In the genomic region with DNA sequence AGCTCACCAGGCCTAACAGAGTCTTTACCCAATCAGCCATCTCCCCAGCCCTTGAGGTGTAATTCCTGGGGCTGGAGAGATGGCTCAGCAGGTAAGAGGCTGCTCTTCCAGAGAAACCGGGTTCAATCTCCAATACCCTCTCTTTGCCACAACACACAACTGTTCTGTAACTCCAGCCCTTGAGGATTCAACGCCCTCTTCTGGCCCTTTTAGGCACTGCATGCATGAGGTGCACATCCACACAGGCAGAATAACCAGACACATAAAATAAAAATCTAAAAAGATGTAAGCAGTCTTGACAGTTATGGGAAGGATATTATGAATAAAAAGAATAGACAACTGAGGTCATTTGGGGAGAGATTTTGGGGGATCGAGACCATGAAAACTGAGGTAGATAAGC, we compare ENCODE assay signal across 24 mouse cellular contexts. TPM values are rescaled to one million over a fixed set of nuclear protein-coding genes. Genes with fewer than 3 reads are reported as not detected.
DNase-seq lines count a peak whose midpoint lies in the region; ATAC-seq and TF ChIP-seq lines count a peak whose summit lies in the region.
"Had no signal": no experiment of that assay in that cellular context is flagged by ENCODE, and none has a peak within 500 bp of the region (broad histone marks: within the 10 kb centered on the region; RNA-seq: fewer than 3 reads in every experiment).

No protein-coding gene starts in this region.

- H3K9me3 ChIP-seq in kidney, postnatal 0 days (replicated peaks; ENCODE audit: low read length), result no peaks in the 10 kb centered on the region
- no peaks in the 10 kb centered on the region for H3K9me3 ChIP-seq in lung, postnatal 0 days (ENCODE audit: low read length)
- H3K9me3 ChIP-seq: lung, embryonic 15.5 days; midbrain, embryonic 13.5 days; neural tube, embryonic 13.5 days; stomach, embryonic 15.5 days had no signal

- no peak for DNase-seq in gastrocnemius, adult 2 months
- no peak for DNase-seq in gastrocnemius, postnatal 25 days
- DNase-seq in kidney, postnatal 0 days (ENCODE audit: low spot score), result no peak
- no peak for DNase-seq in kidney, adult 8-10 months
- no peak for DNase-seq in lung, postnatal 0 days (ENCODE audit: low spot score)
- no peak for DNase-seq in lung, postnatal 4 days
- peak; percentile 33 for DNase-seq in induced T-regulatory cell, adult 2 months (ENCODE audit: low read depth)
- DNase-seq in left cerebral cortex, adult 9 months (ENCODE audit: low spot score in 2 of 2), result no peak
- DNase-seq: adrenal gland, postnatal 10 days; cerebellum, adult 9-11 months; gastrocnemius, postnatal 14 days; heart, postnatal 4 days; kidney, adult 2 months; kidney, postnatal 36 days; layer of hippocampus, adult 9-11 months; spleen, adult 18-20 months had no signal

- H3K27ac ChIP-seq in gastrocnemius, adult 2 months, result no peak overlapping the region; the same call in 1 of the 2 replicates
- H3K27ac ChIP-seq in kidney, postnatal 0 days, result no peak overlapping the region
- no peak overlapping the region for H3K27ac ChIP-seq in lung, postnatal 0 days (ENCODE audit: low read length)
- H3K27ac ChIP-seq: forebrain, embryonic 12.5 days; lung, embryonic 15.5 days; midbrain, embryonic 13.5 days; neural tube, embryonic 13.5 days had no signal

- no peak overlapping the region for H3K4me2 ChIP-seq in kidney, postnatal 0 days (ENCODE audit: low read length)
- no peak overlapping the region for H3K4me2 ChIP-seq in lung, postnatal 0 days (replicated peaks; ENCODE audit: low read depth, low read length)
- H3K4me2 ChIP-seq: forebrain, embryonic 12.5 days; lung, embryonic 15.5 days; midbrain, embryonic 13.5 days; neural tube, embryonic 13.5 days; stomach, embryonic 15.5 days had no signal

- 0 out of 2 replicates have a peak, but pooled peaks cover 6% of the 10 kb centered on the region for H3K4me1 ChIP-seq in kidney, postnatal 0 days (replicated peaks; ENCODE audit: insufficient read depth, low read length)
- H3K4me1 ChIP-seq in lung, postnatal 0 days (ENCODE audit: insufficient read depth, low read depth, low read length), result no peaks in the 10 kb centered on the region

- no peak overlapping the region for H3K4me3 ChIP-seq in gastrocnemius, adult 2 months
- H3K4me3 ChIP-seq in kidney, postnatal 0 days (replicated peaks; ENCODE audit: low read depth, low read length), result no peak overlapping the region
- H3K4me3 ChIP-seq in lung, postnatal 0 days (ENCODE audit: low read depth, low read length), result no peak overlapping the region
- H3K4me3 ChIP-seq: forebrain, embryonic 12.5 days; lung, embryonic 15.5 days; midbrain, embryonic 13.5 days; neural tube, embryonic 13.5 days; stomach, embryonic 15.5 days had no signal

- no peaks in the 10 kb centered on the region for H3K36me3 ChIP-seq in kidney, postnatal 0 days (ENCODE audit: insufficient read depth, low read length)
- H3K36me3 ChIP-seq in lung, postnatal 0 days (ENCODE audit: insufficient read depth, low read length), result no peaks in the 10 kb centered on the region
- H3K36me3 ChIP-seq: forebrain, embryonic 12.5 days; lung, embryonic 15.5 days; midbrain, embryonic 13.5 days; neural tube, embryonic 13.5 days; stomach, embryonic 15.5 days had no signal

- TF ChIP-seq EP300 in lung, postnatal 0 days (IDR thresholded peaks at IDR 0.05), result no peak

- TF ChIP-seq CTCF in gastrocnemius, adult 2 months (IDR thresholded peaks at IDR 0.05), result peak; percentile 28
- TF ChIP-seq CTCF in kidney, postnatal 0 days (IDR thresholded peaks at IDR 0.05; ENCODE audit: low read depth), result peak; percentile 43; the same call in 1 of the 2 replicates
- TF ChIP-seq CTCF in lung, postnatal 0 days (IDR thresholded peaks at IDR 0.05), result peak; percentile 51

- no peak overlapping the region for H3K9ac ChIP-seq in kidney, postnatal 0 days (ENCODE audit: low read depth, low read length)
- H3K9ac ChIP-seq in lung, postnatal 0 days (replicated peaks; ENCODE audit: low read depth), result no peak overlapping the region
- H3K9ac ChIP-seq: forebrain, embryonic 12.5 days; lung, embryonic 15.5 days; midbrain, embryonic 13.5 days; neural tube, embryonic 13.5 days; stomach, embryonic 15.5 days had no signal

- H3K27me3 ChIP-seq in kidney, postnatal 0 days (ENCODE audit: insufficient read depth, low read length), result no peaks in the 10 kb centered on the region
- no peaks in the 10 kb centered on the region for H3K27me3 ChIP-seq in lung, postnatal 0 days (replicated peaks; ENCODE audit: insufficient read depth, low read length)
- H3K27me3 ChIP-seq: forebrain, embryonic 12.5 days; lung, embryonic 15.5 days; neural tube, embryonic 13.5 days; stomach, embryonic 15.5 days had no signal

- WGBS in kidney, postnatal 0 days, result 92% methylated on average over 3 of the region's 3 CpGs
- WGBS in lung, postnatal 0 days, result 78% methylated on average over 3 of the region's 3 CpGs

- intact Hi-C loops in gastrocnemius, adult 2 months (cut with DNase I), result no loop called here

- ATAC-seq in kidney, postnatal 0 days (replicated peaks; ENCODE audit: low FRiP score, low read depth), result no peak
- no peak for ATAC-seq in lung, postnatal 0 days
- ATAC-seq: activated CD4-positive, CD25-positive, alpha-beta regulatory T cell, adult 4 months; hindbrain, embryonic 16.5 days; midbrain, embryonic 13.5 days had no signal

RNA-seq across cellular contexts. Expression of gene Mical2, which starts 9.8 kb away (rescaled TPM):
- total RNA-seq in gastrocnemius, adult 2 months (2021), result 100 to 1,000 TPM; 124 to 136 TPM
- total RNA-seq in gastrocnemius, postnatal 25 days (2021), result 100 to 1,000 TPM in 1 of 2 experiments, 10 to 100 TPM in 1; 36.1 to 131 TPM
- polyA plus RNA-seq in kidney, postnatal 0 days (2015; fragmentation: Nextera tagmentation; extraction: Ambion mirVana), result 5.1 and 5.7 TPM in 2 replicates
- 19.7 and 21.5 TPM in 2 replicates for polyA plus RNA-seq in lung, postnatal 0 days (2015; fragmentation: Nextera tagmentation; extraction: Ambion mirVana)

RNA-seq across cellular contexts. Expression of gene Dkk3, which starts 57.0 kb away (rescaled TPM):
- total RNA-seq in gastrocnemius, adult 2 months (2021), result 1 to 10 TPM; 2.1 to 2.4 TPM
- total RNA-seq in gastrocnemius, postnatal 25 days (2021), result 1 to 10 TPM; 1.9 to 2.0 TPM
- polyA plus RNA-seq in kidney, postnatal 0 days (2015; fragmentation: Nextera tagmentation; extraction: Ambion mirVana), result 23.8 and 26.5 TPM in 2 replicates
- 82.5 and 88.3 TPM in 2 replicates for polyA plus RNA-seq in lung, postnatal 0 days (2015; fragmentation: Nextera tagmentation; extraction: Ambion mirVana)
- total RNA-seq: megakaryocyte progenitor cell, adult 5-6 weeks had no signal
